Mouse (Mus musculus): ENCODE measurements at regions not wholly inside any gene's neighbourhood (a gene's known extent, or its start where the extent isn't known, plus 50 kb on each side); places are given as distances from the start of the nearest gene placed in this dataset.

GRCm38 (mm10) chr7:70638161-70638560 lies 271.6 kb upstream of the Nr2f2 start:
- Histone ChIP-seq H3K27me3 (ENCODE audit: control insufficient read depth, insufficient read depth, low read length) (no peaks in the 10 kb centered on the region), H3K4me1 (ENCODE audit: control insufficient read depth, insufficient read depth, low read length) (peaks cover 10% of the 10 kb centered on the region), H3K27ac (ENCODE audit: low read depth, low read length) (no peak overlapping the region), H3K4me3 (ENCODE audit: low read length) (no peak overlapping the region), H3K4me2 (replicated peaks; ENCODE audit: low read depth, low read length) (no peak overlapping the region), H3K9ac (ENCODE audit: low read depth, low read length) (no peak overlapping the region), H3K36me3 (ENCODE audit: control insufficient read depth, insufficient read depth, low read length) (no peaks in the 10 kb centered on the region), H3K9me3 (ENCODE audit: control insufficient read depth, low read length) (no peaks in the 10 kb centered on the region)
- WGBS: 77% methylated on average over 2 of the region's 2 CpGs
- ATAC-seq (ENCODE audit: low FRiP score, low TSS enrichment): no peak

GRCm38 (mm10) chr7:70634016-70634415 lies 267.5 kb upstream of the Nr2f2 start:
- H3K36me3 ChIP-seq (ENCODE audit: control insufficient read depth, insufficient read depth, low read length): no peaks in the 10 kb centered on the region
- H3K27ac ChIP-seq (ENCODE audit: low read depth, low read length): 0 out of 2 replicates have a peak overlapping the region, but pooled peaks have one; percentile 38
- H3K4me1 ChIP-seq (ENCODE audit: control insufficient read depth, insufficient read depth, low read length): peaks cover 4% of the 10 kb centered on the region; the same call in 1 of the 2 replicates
- 0 out of 2 replicates have a peak, but pooled peaks have one; percentile 9 for ATAC-seq (ENCODE audit: low FRiP score, low TSS enrichment)
- H3K4me2 ChIP-seq (replicated peaks; ENCODE audit: low read depth, low read length): no peak overlapping the region; the same call in 1 of the 2 replicates
- H3K4me3 ChIP-seq (ENCODE audit: low read length): no peak overlapping the region
- no peaks in the 10 kb centered on the region for H3K27me3 ChIP-seq (ENCODE audit: control insufficient read depth, insufficient read depth, low read length)
- no peaks in the 10 kb centered on the region for H3K9me3 ChIP-seq (ENCODE audit: control insufficient read depth, low read length)
- 19% methylated on average over 11 of the region's 11 CpGs for WGBS
- H3K9ac ChIP-seq (ENCODE audit: low read depth, low read length): no peak overlapping the region

GRCm38 (mm10) chr7:70633577-70633976 lies 267.0 kb upstream of the Nr2f2 start:
- H3K27ac ChIP-seq (ENCODE audit: low read depth, low read length): 0 out of 2 replicates have a peak overlapping the region, but pooled peaks have one; percentile 38
- peak; percentile 52; the same call in 1 of the 2 replicates for ATAC-seq (ENCODE audit: low FRiP score, low TSS enrichment)
- H3K36me3 ChIP-seq (ENCODE audit: control insufficient read depth, insufficient read depth, low read length): no peaks in the 10 kb centered on the region

GRCm38 (mm10) chr7:70625643-70626231 lies 259.2 kb upstream of the Nr2f2 start:
- Histone ChIP-seq H3K4me1 (ENCODE audit: control insufficient read depth, insufficient read depth, low read length) (peaks cover 22% of the 10 kb centered on the region), H3K27ac (ENCODE audit: low read depth, low read length) (no peak overlapping the region), H3K9ac (ENCODE audit: low read depth, low read length) (no peak overlapping the region), H3K4me3 (ENCODE audit: low read length) (peak overlapping the region; percentile 30), H3K9me3 (ENCODE audit: control insufficient read depth, low read length) (no peaks in the 10 kb centered on the region), H3K36me3 (ENCODE audit: control insufficient read depth, insufficient read depth, low read length) (no peaks in the 10 kb centered on the region), H3K4me2 (replicated peaks; ENCODE audit: low read depth, low read length) (peak overlapping the region; percentile 50), H3K27me3 (ENCODE audit: control insufficient read depth, insufficient read depth, low read length) (no peaks in the 10 kb centered on the region)
- peak; percentile 41; the same call in 1 of the 2 replicates for ATAC-seq (ENCODE audit: low FRiP score, low TSS enrichment)
- WGBS: 9% methylated on average over 10 of the region's 10 CpGs

More at GRCm38 (mm10) chr7:70633577-70633976, 267.0 kb upstream of the Nr2f2 start:
- Histone ChIP-seq H3K4me1 (ENCODE audit: control insufficient read depth, insufficient read depth, low read length) (peaks cover 4% of the 10 kb centered on the region; the same call in 1 of the 2 replicates), H3K4me2 (replicated peaks; ENCODE audit: low read depth, low read length) (no peak overlapping the region), H3K9me3 (ENCODE audit: control insufficient read depth, low read length) (no peaks in the 10 kb centered on the region), H3K9ac (ENCODE audit: low read depth, low read length) (no peak overlapping the region), H3K4me3 (ENCODE audit: low read length) (no peak overlapping the region), H3K27me3 (ENCODE audit: control insufficient read depth, insufficient read depth, low read length) (no peaks in the 10 kb centered on the region)
- WGBS: 22% methylated on average over 11 of the region's 11 CpGs

GRCm38 (mm10) chr7:70624727-70625642 lies 258.4 kb upstream of the Nr2f2 start:
- peaks cover 22% of the 10 kb centered on the region for H3K4me1 ChIP-seq (ENCODE audit: control insufficient read depth, insufficient read depth, low read length)
- peak overlapping the region; percentile 28; the same call in 1 of the 2 replicates for H3K9ac ChIP-seq (ENCODE audit: low read depth, low read length)
- peak overlapping the region; percentile 71; the same call in 1 of the 2 replicates for H3K27ac ChIP-seq (ENCODE audit: low read depth, low read length)
- WGBS: 2% methylated on average over 30 of the region's 30 CpGs
- ATAC-seq (ENCODE audit: low FRiP score, low TSS enrichment): peak; percentile 76
- H3K4me2 ChIP-seq (replicated peaks; ENCODE audit: low read depth, low read length): peak overlapping the region; percentile 50
- peak overlapping the region; percentile 30 for H3K4me3 ChIP-seq (ENCODE audit: low read length)
- no peaks in the 10 kb centered on the region for H3K27me3 ChIP-seq (ENCODE audit: control insufficient read depth, insufficient read depth, low read length)
- H3K9me3 ChIP-seq (ENCODE audit: control insufficient read depth, low read length): no peaks in the 10 kb centered on the region
- H3K36me3 ChIP-seq (ENCODE audit: control insufficient read depth, insufficient read depth, low read length): no peaks in the 10 kb centered on the region

- Histone ChIP-seq H3K27me3 (ENCODE audit: control insufficient read depth, insufficient read depth, low read length) (no peaks in the 10 kb centered on the region), H3K9me3 (ENCODE audit: control insufficient read depth, low read length) (no peaks in the 10 kb centered on the region), H3K36me3 (ENCODE audit: control insufficient read depth, insufficient read depth, low read length) (no peaks in the 10 kb centered on the region), H3K27ac (ENCODE audit: low read depth, low read length) (peak overlapping the region; percentile 71; the same call in 1 of the 2 replicates), H3K4me3 (ENCODE audit: low read length) (no peak overlapping the region), H3K9ac (ENCODE audit: low read depth, low read length) (no peak overlapping the region), H3K4me1 (ENCODE audit: control insufficient read depth, insufficient read depth, low read length) (peaks cover 22% of the 10 kb centered on the region), H3K4me2 (replicated peaks; ENCODE audit: low read depth, low read length) (peak overlapping the region; percentile 50)
- ATAC-seq (ENCODE audit: low FRiP score, low TSS enrichment): peak; percentile 41
- WGBS: 8% methylated on average over 16 of the region's 16 CpGs
These were observed 257.6 kb upstream of the Nr2f2 start for GRCm38 (mm10) chr7:70624031-70624726.

- Histone ChIP-seq H3K27me3 (ENCODE audit: control insufficient read depth, insufficient read depth, low read length) (no peaks in the 10 kb centered on the region), H3K4me3 (ENCODE audit: low read length) (no peak overlapping the region), H3K4me2 (replicated peaks; ENCODE audit: low read depth, low read length) (no peak overlapping the region), H3K9ac (ENCODE audit: low read depth, low read length) (no peak overlapping the region), H3K4me1 (ENCODE audit: control insufficient read depth, insufficient read depth, low read length) (peaks cover 5% of the 10 kb centered on the region; the same call in 1 of the 2 replicates), H3K9me3 (ENCODE audit: control insufficient read depth, low read length) (no peaks in the 10 kb centered on the region), H3K27ac (ENCODE audit: low read depth, low read length) (no peak overlapping the region), H3K36me3 (ENCODE audit: control insufficient read depth, insufficient read depth, low read length) (no peaks in the 10 kb centered on the region)
- 90% methylated on average over 7 of the region's 7 CpGs for WGBS
- no peak for ATAC-seq (ENCODE audit: low FRiP score, low TSS enrichment)
These were observed 252.9 kb upstream of the Nr2f2 start for GRCm38 (mm10) chr7:70619400-70619799.

GRCm38 (mm10) chr7:70618270-70618669 lies 251.7 kb upstream of the Nr2f2 start:
- no peak overlapping the region for H3K9ac ChIP-seq (ENCODE audit: low read depth, low read length)
- 71% methylated on average over 5 of the region's 5 CpGs for WGBS
- H3K27me3 ChIP-seq (ENCODE audit: control insufficient read depth, insufficient read depth, low read length): no peaks in the 10 kb centered on the region
- no peaks in the 10 kb centered on the region for H3K36me3 ChIP-seq (ENCODE audit: control insufficient read depth, insufficient read depth, low read length)
- no peak overlapping the region for H3K4me2 ChIP-seq (replicated peaks; ENCODE audit: low read depth, low read length)
- no peak for ATAC-seq (ENCODE audit: low FRiP score, low TSS enrichment)
- no peaks in the 10 kb centered on the region for H3K9me3 ChIP-seq (ENCODE audit: control insufficient read depth, low read length)
- H3K27ac ChIP-seq (ENCODE audit: low read depth, low read length): no peak overlapping the region
- no peaks in the 10 kb centered on the region for H3K4me1 ChIP-seq (ENCODE audit: control insufficient read depth, insufficient read depth, low read length)
- no peak overlapping the region for H3K4me3 ChIP-seq (ENCODE audit: low read length)
